Mouse (Mus musculus): ENCODE results near the gene Ensa. TPM values are rescaled to one million over a fixed set of nuclear protein-coding genes. Genes with fewer than 3 reads are reported as not detected.

Gene Ensa
- polyA plus RNA-seq, 1 experiment from 2014 or later = 53.8 TPM

- 31% methylated on average over 11 of the region's 11 CpGs for WGBS
- Histone ChIP-seq H3K27ac (no peak overlapping the region), H3K4me3 (replicated peaks; ENCODE audit: low read depth, low read length) (no peak overlapping the region), H3K36me3 (ENCODE audit: insufficient read depth, low read length) (0 out of 2 replicates have a peak, but pooled peaks cover 9% of the 10 kb centered on the region), H3K9ac (ENCODE audit: low read depth, low read length) (no peak overlapping the region), H3K4me1 (replicated peaks; ENCODE audit: insufficient read depth, low read length) (peaks cover 24% of the 10 kb centered on the region), H3K4me2 (ENCODE audit: low read length) (no peak overlapping the region), H3K9me3 (replicated peaks; ENCODE audit: low read length) (no peaks in the 10 kb centered on the region), H3K27me3 (ENCODE audit: insufficient read depth, low read length) (no peaks in the 10 kb centered on the region)
- no peak for TF ChIP-seq CTCF (IDR thresholded peaks at IDR 0.05; ENCODE audit: low read depth)
- DNase-seq (ENCODE audit: low spot score) (no peak), ATAC-seq (replicated peaks; ENCODE audit: low FRiP score, low read depth) (no peak)
Observed at GRCm38 (mm10) chr3:95681365-95681764, 56.6 kb downstream of the Ensa start.

Other genes with a start within 250 kb of the Ensa start
- gene 4930558C23Rik, start 222.2 kb upstream of the Ensa start, polyA plus RNA-seq (2015; fragmentation: Nextera tagmentation; extraction: Ambion mirVana) = 0.22 and 0.26 TPM in 2 replicates
- 21.6 and 26.7 TPM in 2 replicates for gene Arnt, start 190.6 kb upstream of the Ensa start, polyA plus RNA-seq (2015; fragmentation: Nextera tagmentation; extraction: Ambion mirVana)
- gene Ctsk, start 125.7 kb upstream of the Ensa start, polyA plus RNA-seq (2015; fragmentation: Nextera tagmentation; extraction: Ambion mirVana) = 10.5 and 11.3 TPM in 2 replicates
- 22.1 and 24.0 TPM in 2 replicates for gene Ctss, start 98.2 kb upstream of the Ensa start, polyA plus RNA-seq (2015; fragmentation: Nextera tagmentation; extraction: Ambion mirVana)
- not detected in 2 replicates for gene Hormad1, start 65.3 kb upstream of the Ensa start, polyA plus RNA-seq (2015; fragmentation: Nextera tagmentation; extraction: Ambion mirVana)
- gene Golph3l, start 36.1 kb upstream of the Ensa start, polyA plus RNA-seq (2015; fragmentation: Nextera tagmentation; extraction: Ambion mirVana) = 33.6 and 34.4 TPM in 2 replicates
- gene Mcl1, start 33.8 kb downstream of the Ensa start, polyA plus RNA-seq (2015; fragmentation: Nextera tagmentation; extraction: Ambion mirVana) = 60.9 and 70.2 TPM in 2 replicates
- 3.6 TPM in 2 replicates for gene Adamtsl4, start 62.9 kb downstream of the Ensa start, polyA plus RNA-seq (2015; fragmentation: Nextera tagmentation; extraction: Ambion mirVana)
- gene Ecm1, start 114.6 kb downstream of the Ensa start, polyA plus RNA-seq (2015; fragmentation: Nextera tagmentation; extraction: Ambion mirVana) = 173 and 178 TPM in 2 replicates
- gene Tars2, start 135.2 kb downstream of the Ensa start, polyA plus RNA-seq (2015; fragmentation: Nextera tagmentation; extraction: Ambion mirVana) = 28.7 and 34.7 TPM in 2 replicates
- gene Rprd2, start 193.9 kb downstream of the Ensa start, polyA plus RNA-seq (2015; fragmentation: Nextera tagmentation; extraction: Ambion mirVana) = 15.1 and 17.3 TPM in 2 replicates
- 30.1 and 31.2 TPM in 2 replicates for gene Prpf3, start 230.9 kb downstream of the Ensa start, polyA plus RNA-seq (2015; fragmentation: Nextera tagmentation; extraction: Ambion mirVana)
- 461 and 494 TPM in 2 replicates for gene Mrps21, start 246.5 kb downstream of the Ensa start, polyA plus RNA-seq (2015; fragmentation: Nextera tagmentation; extraction: Ambion mirVana)